Mouse (Mus musculus) thymus, adult 2 months (tissue): ENCODE measurements around the gene Odf3b.

Source experiments
- CTCF ChIP-seq: fragments of 200-500 bp; IDR thresholded peaks from 2 replicates; pipeline ENCODE4 v1.5.1; 2012; ENCODE audit warnings: mild to moderate bottlenecking, control low read depth, low read length, moderate library complexity, borderline replicate concordance; ENCODE audit not compliant: control insufficient read depth, poor library complexity, insufficient read depth; ENCODE audit errors: extremely low read depth
- POLR2A ChIP-seq: fragments of 200-500 bp; IDR thresholded peaks from 2 replicates; pipeline ENCODE4 v1.6.1; 2012; ENCODE audit warnings: mild to moderate bottlenecking, low read length, control low read depth, moderate library complexity; ENCODE audit not compliant: control insufficient read depth, poor library complexity, insufficient read depth; ENCODE audit errors: extremely low read depth

GRCm38 (mm10) chr15:89374340-89374739 lies 4.7 kb downstream of the Odf3b start:
- no peak for TF ChIP-seq CTCF
- TF ChIP-seq POLR2A: no peak
